ENCODE assay signal across 11 mouse cellular contexts in the genomic region with DNA sequence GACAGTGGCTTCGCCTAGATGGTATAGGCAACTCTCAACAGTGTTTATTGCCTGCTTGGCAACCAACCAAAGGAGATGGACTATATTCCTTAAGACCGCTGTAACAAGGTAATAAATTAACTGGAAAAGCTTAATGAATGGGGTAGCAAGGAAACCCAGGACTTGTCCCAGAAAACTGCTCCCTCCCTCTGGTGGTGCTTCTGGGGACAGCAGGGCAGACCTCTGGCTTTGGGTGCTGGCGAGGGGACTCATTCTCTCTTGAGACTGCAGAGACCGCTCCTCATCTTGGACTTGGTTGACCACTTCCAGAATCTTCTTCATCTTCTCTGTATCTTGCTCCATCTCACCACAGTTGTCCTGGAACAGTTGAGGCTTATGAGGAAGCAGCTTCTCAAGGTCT. TPM values are rescaled to one million over a fixed set of nuclear protein-coding genes. Genes with fewer than 3 reads are reported as not detected.
DNase-seq lines count a peak whose midpoint lies in the region; ATAC-seq and TF ChIP-seq lines count a peak whose summit lies in the region.
"Had no signal": no experiment of that assay in that cellular context is flagged by ENCODE, and none has a peak within 500 bp of the region (broad histone marks: within the 10 kb centered on the region; RNA-seq: fewer than 3 reads in every experiment).

No protein-coding gene starts in this region.

- no peak overlapping the region for H3K4me2 ChIP-seq in intestine, postnatal 0 days (replicated peaks; ENCODE audit: low read depth)
- no peak overlapping the region for H3K4me2 ChIP-seq in intestine, embryonic 15.5 days (replicated peaks)
- H3K4me2 ChIP-seq in lung, postnatal 0 days (replicated peaks; ENCODE audit: low read depth, low read length), result no peak overlapping the region
- no peak overlapping the region for H3K4me2 ChIP-seq in liver, postnatal 0 days (ENCODE audit: low read depth, low read length)
- no peak overlapping the region for H3K4me2 ChIP-seq in neural tube, embryonic 15.5 days
- H3K4me2 ChIP-seq: embryonic facial prominence, embryonic 12.5 days; forebrain, embryonic 13.5 days had no signal

- TF ChIP-seq RAD21 in MEL (IDR thresholded peaks at IDR 0.05; ENCODE audit: low read depth, low read length), result peak; percentile 27

- no peak for TF ChIP-seq POLR2A in MEL (IDR thresholded peaks at IDR 0.05; ENCODE audit: control insufficient read depth in 1 of 2, insufficient read depth in 1 of 2, low read depth in 1 of 2, low read length in 2 of 2, poor library complexity in 1 of 2)

- H3K36me3 ChIP-seq in intestine, postnatal 0 days (ENCODE audit: control insufficient read depth, insufficient read depth), result peaks cover 22% of the 10 kb centered on the region
- H3K36me3 ChIP-seq in intestine, embryonic 15.5 days, result peaks cover 9% of the 10 kb centered on the region; the same call in 1 of the 2 replicates
- H3K36me3 ChIP-seq in lung, postnatal 0 days (ENCODE audit: insufficient read depth, low read length), result no peaks in the 10 kb centered on the region
- no peaks in the 10 kb centered on the region for H3K36me3 ChIP-seq in MEL (ENCODE audit: control insufficient read depth in 1 of 2, insufficient read depth in 2 of 2, low read length in 2 of 2)
- H3K36me3 ChIP-seq in liver, postnatal 0 days (replicated peaks; ENCODE audit: insufficient read depth, low read length), result peaks cover 18% of the 10 kb centered on the region
- peaks cover 13% of the 10 kb centered on the region for H3K36me3 ChIP-seq in neural tube, embryonic 15.5 days
- H3K36me3 ChIP-seq: embryonic facial prominence, embryonic 12.5 days had no signal

- no peak overlapping the region for H3K27ac ChIP-seq in intestine, postnatal 0 days (ENCODE audit: low read depth, low read length)
- H3K27ac ChIP-seq in intestine, embryonic 15.5 days, result no peak overlapping the region
- H3K27ac ChIP-seq in lung, postnatal 0 days (ENCODE audit: low read length), result no peak overlapping the region
- H3K27ac ChIP-seq in MEL (ENCODE audit: control insufficient read depth, low read depth, low read length), result no peak overlapping the region
- no peak overlapping the region for H3K27ac ChIP-seq in liver, postnatal 0 days (ENCODE audit: low read depth)
- H3K27ac ChIP-seq in neural tube, embryonic 15.5 days (replicated peaks), result no peak overlapping the region
- H3K27ac ChIP-seq: embryonic facial prominence, embryonic 12.5 days; forebrain, embryonic 13.5 days had no signal

- no peaks in the 10 kb centered on the region for H3K4me1 ChIP-seq in intestine, postnatal 0 days (replicated peaks; ENCODE audit: control insufficient read depth, insufficient read depth, low read length)
- H3K4me1 ChIP-seq in intestine, embryonic 15.5 days (replicated peaks), result no peaks in the 10 kb centered on the region
- no peaks in the 10 kb centered on the region for H3K4me1 ChIP-seq in lung, postnatal 0 days (ENCODE audit: insufficient read depth, low read depth, low read length)
- no peaks in the 10 kb centered on the region for H3K4me1 ChIP-seq in MEL (ENCODE audit: control insufficient read depth in 1 of 2, insufficient read depth in 2 of 2, low read length in 2 of 2)
- H3K4me1 ChIP-seq in liver, postnatal 0 days (ENCODE audit: insufficient read depth), result peaks cover 3% of the 10 kb centered on the region; the same call in 1 of the 2 replicates
- peaks cover 5% of the 10 kb centered on the region; the same call in 1 of the 2 replicates for H3K4me1 ChIP-seq in neural tube, embryonic 15.5 days
- H3K4me1 ChIP-seq: embryonic facial prominence, embryonic 12.5 days had no signal

- no peaks in the 10 kb centered on the region for H3K27me3 ChIP-seq in intestine, postnatal 0 days (replicated peaks; ENCODE audit: control insufficient read depth, insufficient read depth, low read length)
- no peaks in the 10 kb centered on the region for H3K27me3 ChIP-seq in intestine, embryonic 15.5 days (replicated peaks)
- H3K27me3 ChIP-seq in lung, postnatal 0 days (replicated peaks; ENCODE audit: insufficient read depth, low read length), result no peaks in the 10 kb centered on the region
- H3K27me3 ChIP-seq in MEL (ENCODE audit: control insufficient read depth in 1 of 2, insufficient read depth in 2 of 2, low read length in 2 of 2), result no peaks in the 10 kb centered on the region
- H3K27me3 ChIP-seq in liver, postnatal 0 days (ENCODE audit: insufficient read depth, low read length), result no peaks in the 10 kb centered on the region
- H3K27me3 ChIP-seq in neural tube, embryonic 15.5 days (replicated peaks), result no peaks in the 10 kb centered on the region
- H3K27me3 ChIP-seq: embryonic facial prominence, embryonic 12.5 days; forebrain, embryonic 13.5 days had no signal

- no peaks in the 10 kb centered on the region for H3K9me3 ChIP-seq in intestine, postnatal 0 days (ENCODE audit: control insufficient read depth)
- H3K9me3 ChIP-seq in intestine, embryonic 15.5 days, result no peaks in the 10 kb centered on the region
- no peaks in the 10 kb centered on the region for H3K9me3 ChIP-seq in lung, postnatal 0 days (ENCODE audit: low read length)
- H3K9me3 ChIP-seq in MEL (replicated peaks; ENCODE audit: insufficient read depth, low read length), result no peaks in the 10 kb centered on the region
- H3K9me3 ChIP-seq in liver, postnatal 0 days (ENCODE audit: low read length), result no peaks in the 10 kb centered on the region
- H3K9me3 ChIP-seq in neural tube, embryonic 15.5 days (replicated peaks), result no peaks in the 10 kb centered on the region
- H3K9me3 ChIP-seq: embryonic facial prominence, embryonic 12.5 days; forebrain, embryonic 13.5 days had no signal

- no peak for TF ChIP-seq EP300 in lung, postnatal 0 days (IDR thresholded peaks at IDR 0.05)
- no peak for TF ChIP-seq EP300 in MEL (IDR thresholded peaks at IDR 0.05; ENCODE audit: low read depth in 1 of 2, low read length in 2 of 2)
- TF ChIP-seq EP300 in liver, postnatal 0 days (IDR thresholded peaks at IDR 0.05; ENCODE audit: low read depth), result no peak

- H3K9ac ChIP-seq in intestine, postnatal 0 days (ENCODE audit: low read depth, low read length), result no peak overlapping the region
- H3K9ac ChIP-seq in intestine, embryonic 15.5 days, result no peak overlapping the region
- no peak overlapping the region for H3K9ac ChIP-seq in lung, postnatal 0 days (replicated peaks; ENCODE audit: low read depth)
- H3K9ac ChIP-seq in MEL (ENCODE audit: control insufficient read depth, low read depth, low read length, poor library complexity, severe bottlenecking), result no peak overlapping the region
- H3K9ac ChIP-seq in liver, postnatal 0 days (replicated peaks), result no peak overlapping the region
- H3K9ac ChIP-seq in neural tube, embryonic 15.5 days (replicated peaks), result no peak overlapping the region
- H3K9ac ChIP-seq: embryonic facial prominence, embryonic 12.5 days; forebrain, embryonic 13.5 days had no signal

- no peak for DNase-seq in lung, postnatal 0 days (ENCODE audit: low spot score)
- no peak for DNase-seq in lung, postnatal 25 days (ENCODE audit: low spot score)
- DNase-seq in MEL (ENCODE audit: low read depth, low spot score), result no peak
- DNase-seq in liver, postnatal 0 days, result peak; percentile 31
- DNase-seq in frontal cortex, postnatal 10 days (ENCODE audit: low spot score in 2 of 2), result no peak
- DNase-seq: cerebellum, adult 11 months had no signal

- no peak for ATAC-seq in intestine, postnatal 0 days
- ATAC-seq in intestine, embryonic 15.5 days, result no peak
- ATAC-seq in lung, postnatal 0 days, result no peak
- ATAC-seq in liver, postnatal 0 days, result no peak
- ATAC-seq in neural tube, embryonic 15.5 days (ENCODE audit: low FRiP score), result no peak
- ATAC-seq: forebrain, embryonic 13.5 days had no signal

- peak; percentile 62 for TF ChIP-seq CTCF in intestine, postnatal 0 days (IDR thresholded peaks at IDR 0.05; ENCODE audit: low read depth)
- peak; percentile 54 for TF ChIP-seq CTCF in lung, postnatal 0 days (IDR thresholded peaks at IDR 0.05)
- peak; percentile 56 to 73 (median 63) for TF ChIP-seq CTCF in MEL (IDR thresholded peaks at IDR 0.05 in 2 of 3, conservative IDR thresholded peaks at IDR 0.05 in 1 of 3; ENCODE audit: control insufficient read depth in 1 of 3, insufficient read depth in 1 of 3, low read depth in 2 of 3, low read length in 3 of 3, poor library complexity in 1 of 3, severe bottlenecking in 1 of 3)
- peak; percentile 57 for TF ChIP-seq CTCF in liver, postnatal 0 days (IDR thresholded peaks at IDR 0.05; ENCODE audit: low read depth)

- H3K79me2 ChIP-seq in MEL (ENCODE audit: control insufficient read depth, insufficient read depth, low read length, poor library complexity), result no peaks in the 10 kb centered on the region

- WGBS in intestine, postnatal 0 days, result 81% methylated on average over 4 of the region's 4 CpGs
- WGBS in intestine, embryonic 15.5 days, result 84% methylated on average over 4 of the region's 4 CpGs
- 84% methylated on average over 4 of the region's 4 CpGs for WGBS in lung, postnatal 0 days
- 90% methylated on average over 4 of the region's 4 CpGs for WGBS in liver, postnatal 0 days (ENCODE audit: insufficient replicate concordance)
- 77% methylated on average over 4 of the region's 4 CpGs for WGBS in neural tube, embryonic 15.5 days

- H3K4me3 ChIP-seq in intestine, postnatal 0 days (ENCODE audit: low read depth, low read length), result no peak overlapping the region
- H3K4me3 ChIP-seq in intestine, embryonic 15.5 days (replicated peaks), result no peak overlapping the region
- H3K4me3 ChIP-seq in lung, postnatal 0 days (ENCODE audit: low read depth, low read length), result no peak overlapping the region
- H3K4me3 ChIP-seq in MEL (ENCODE audit: control insufficient read depth in 1 of 2, insufficient read depth in 1 of 2, low read depth in 2 of 2, low read length in 2 of 2), result no peak overlapping the region
- H3K4me3 ChIP-seq in liver, postnatal 0 days (ENCODE audit: low read depth, low read length), result no peak overlapping the region
- H3K4me3 ChIP-seq in neural tube, embryonic 15.5 days (replicated peaks), result no peak overlapping the region
- H3K4me3 ChIP-seq: embryonic facial prominence, embryonic 12.5 days; forebrain, embryonic 13.5 days had no signal

TF ChIP-seq in MEL, 35 proteins besides CTCF, POLR2A, EP300 and RAD21 (continues in another document):
- TF ChIP-seq GATA1 (IDR thresholded peaks at IDR 0.05; ENCODE audit: low read depth, low read length) (no peak), SMC3 (IDR thresholded peaks at IDR 0.05; ENCODE audit: low read depth, low read length) (peak; percentile 61), TCF12 (IDR thresholded peaks at IDR 0.05; ENCODE audit: low read depth, low read length) (no peak), POLR2AphosphoS2 (IDR thresholded peaks at IDR 0.05; ENCODE audit: low read length) (no peak)

RNA-seq across cellular contexts. Expression of gene Endod1, which starts 24.3 kb away (rescaled TPM):
- 36.8 and 39.0 TPM in 2 replicates for polyA plus RNA-seq in intestine, postnatal 0 days (2015; fragmentation: Nextera tagmentation; extraction: Ambion mirVana)
- polyA plus RNA-seq in intestine, embryonic 15.5 days (2015; fragmentation: Nextera tagmentation; extraction: Ambion mirVana), result 26.3 and 26.7 TPM in 2 replicates
- polyA plus RNA-seq in lung, postnatal 0 days (2015; fragmentation: Nextera tagmentation; extraction: Ambion mirVana), result 14.4 and 16.6 TPM in 2 replicates
- 20.4 and 33.7 TPM in 2 replicates for total RNA-seq in MEL (2012; rRNA removed)
- polyA plus RNA-seq in MEL (2012; ENCODE audit: insufficient read depth in 1 of 2, insufficient read length in 2 of 2, low read depth in 1 of 2, low replicate concordance in 2 of 2, missing spikeins in 1 of 2), result 10 to 100 TPM in 1 of 2 experiments, not detected in 1; 31.1 TPM
- 11.6 and 12.4 TPM in 2 replicates for polyA plus RNA-seq in liver, postnatal 0 days (2015; fragmentation: Nextera tagmentation; extraction: Ambion mirVana)
- 37.3 and 39.1 TPM in 2 replicates for polyA plus RNA-seq in neural tube, embryonic 15.5 days (2015; fragmentation: Nextera tagmentation; extraction: Ambion mirVana)
